Mouse (Mus musculus) forebrain, embryonic 13.5 days (tissue): Measurements from ENCODE around the gene Dapk2. TPM values are rescaled to one million over a fixed set of nuclear protein-coding genes. Genes with fewer than 3 reads are reported as not detected.
A peak's percentile ranks its signal among the peaks of the same experiment; 100 is the strongest.
"Not testable (repeated sequence)": the region's sequence is repeated elsewhere in the genome, so short reads cannot be mapped to it uniquely, and the experiment has no call there.

Experiments used
- ATAC-seq: fragments of 200-750 bp; cut with Nextera tagmentation; 2 replicates; pipeline ENCODE4 v1.8.0; 2017
- H3K27ac ChIP-seq: fragments of 300-500 bp; sonication (generic); 2 replicates; pipeline ENCODE4 v1.5.1; 2015; ENCODE audit warnings: inconsistent platforms, mild to moderate bottlenecking, moderate library complexity
- H3K27me3 ChIP-seq: fragments of 300-500 bp; sonication (generic); 2 replicates; pipeline ENCODE4 v1.6.1; 2015; ENCODE audit warnings: mild to moderate bottlenecking, inconsistent platforms
- H3K36me3 ChIP-seq: fragments of 300-500 bp; sonication (generic); 2 replicates; pipeline ENCODE4 v1.6.1; 2015; ENCODE audit warnings: mild to moderate bottlenecking, inconsistent platforms; ENCODE audit not compliant: poor library complexity, severe bottlenecking
- H3K4me1 ChIP-seq: fragments of 300-500 bp; sonication (generic); 2 replicates; pipeline ENCODE4 v1.6.1; 2015; ENCODE audit warnings: inconsistent platforms
- H3K4me2 ChIP-seq: fragments of 300-500 bp; sonication (generic); 2 replicates; pipeline ENCODE4 v1.6.1; 2015; ENCODE audit warnings: inconsistent platforms, mild to moderate bottlenecking, moderate library complexity
- H3K4me3 ChIP-seq: fragments of 300-500 bp; sonication (generic); 2 replicates; pipeline ENCODE4 v1.5.1; 2015; ENCODE audit warnings: mild to moderate bottlenecking, inconsistent platforms
- H3K9ac ChIP-seq: fragments of 300-500 bp; sonication (generic); 2 replicates; pipeline ENCODE4 v1.6.1; 2015; ENCODE audit warnings: mild to moderate bottlenecking, inconsistent platforms
- H3K9me3 ChIP-seq: fragments of 300-500 bp; sonication (generic); replicated peaks from 2 replicates; pipeline ENCODE4 v1.6.1; 2016; ENCODE audit warnings: inconsistent platforms
- WGBS: fragments of 180-500 bp; shearing (Covaris S2); methylation state at CpG from one replicate; pipeline ENCODE4 v1.1.7; 2015; 5-methylcytosine and 5-hydroxymethylcytosine counted together
- polyA plus RNA-seq: library from polyadenylated mRNA; unstranded; fragments of >200 nt; fragmentation: Nextera tagmentation; extraction: Ambion mirVana; gene quantifications from 2 replicates; pipeline ENCODE4 v1.2.1, GENCODE M21; 2015

Dapk2 gene
- polyA plus RNA-seq, 1 experiment from 2014 or later: 2.4 TPM

- Histone ChIP-seq H3K4me1 (peaks cover 31% of the 10 kb centered on the region), H3K36me3 (no peaks in the 10 kb centered on the region), H3K4me3 (no peak overlapping the region), H3K9me3 (no peaks in the 10 kb centered on the region), H3K27me3 (no peaks in the 10 kb centered on the region), H3K4me2 (no peak overlapping the region), H3K9ac (no peak overlapping the region), H3K27ac (no peak overlapping the region)
- ATAC-seq: no peak
- 85% methylated on average over 1 of the region's 1 CpGs for WGBS
Measured at GRCm38 (mm10) chr9:66273632-66274031, 115.6 kb downstream of the Dapk2 start.

- Histone ChIP-seq H3K9ac (no peak overlapping the region), H3K27me3 (no peaks in the 10 kb centered on the region), H3K4me3 (no peak overlapping the region), H3K27ac (peak overlapping the region; percentile 80), H3K9me3 (no peaks in the 10 kb centered on the region), H3K4me1 (peaks cover 33% of the 10 kb centered on the region), H3K36me3 (no peaks in the 10 kb centered on the region), H3K4me2 (peak overlapping the region; percentile 53)
- ATAC-seq: no peak
- 10% methylated on average over 3 of the region's 3 CpGs for WGBS
Measured at GRCm38 (mm10) chr9:66274657-66275056, 116.6 kb downstream of the Dapk2 start.

DNA sequence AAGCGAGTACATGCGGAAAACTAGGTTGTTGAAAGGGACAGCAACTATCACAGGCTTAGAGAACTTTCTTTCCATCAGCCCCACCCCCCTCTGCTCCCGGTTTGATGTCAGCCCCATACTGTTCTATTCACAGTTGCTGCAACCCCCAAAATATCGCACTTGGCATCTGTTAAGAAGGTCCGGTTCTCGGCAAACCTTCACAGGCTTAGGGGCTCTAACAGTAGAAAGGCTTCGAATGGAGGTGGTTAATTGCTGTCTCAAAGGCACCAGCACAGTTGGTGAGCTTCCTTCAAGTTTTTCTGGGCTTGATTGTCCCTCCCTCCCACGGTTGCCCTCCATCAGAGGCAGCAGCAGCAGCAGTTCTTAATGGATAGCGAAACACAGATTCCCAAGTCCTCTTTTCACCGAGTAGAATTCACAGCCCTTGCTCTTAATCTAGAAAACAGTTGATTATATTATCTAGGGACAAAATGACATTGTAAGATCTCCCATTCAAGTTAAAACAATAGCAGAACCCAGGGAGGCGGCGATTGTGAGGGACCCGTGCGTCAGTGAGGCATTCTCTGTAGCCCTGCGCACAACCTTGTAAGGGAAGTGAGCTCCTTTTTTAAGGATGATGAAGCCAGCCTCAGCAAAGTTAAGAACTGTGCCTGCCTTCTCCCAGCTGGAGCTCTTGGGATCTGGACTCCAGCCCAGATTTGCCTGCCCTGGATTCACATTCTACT, 117.4 kb downstream of the Dapk2 start:
- Histone ChIP-seq H3K4me2 (peak overlapping the region; percentile 53), H3K27me3 (no peaks in the 10 kb centered on the region), H3K36me3 (no peaks in the 10 kb centered on the region), H3K4me3 (peak overlapping the region; percentile 5), H3K4me1 (peaks cover 34% of the 10 kb centered on the region), H3K9me3 (no peaks in the 10 kb centered on the region), H3K9ac (0 out of 2 replicates have a peak overlapping the region, but pooled peaks have one; percentile 35), H3K27ac (peak overlapping the region; percentile 80)
- under 1% methylated on average over 15 of the region's 15 CpGs for WGBS
- ATAC-seq: peak; percentile 83

GRCm38 (mm10) chr9:66276062-66276461, 118.0 kb downstream of the Dapk2 start:
- H3K27me3 ChIP-seq: no peaks in the 10 kb centered on the region
- no peak overlapping the region for H3K9ac ChIP-seq
- peaks cover 34% of the 10 kb centered on the region for H3K4me1 ChIP-seq
- 0 out of 2 replicates have a peak, but pooled peaks have one; percentile 37 for ATAC-seq
- no peak overlapping the region for H3K4me3 ChIP-seq
- no peaks in the 10 kb centered on the region for H3K36me3 ChIP-seq
- 7% methylated on average over 4 of the region's 4 CpGs for WGBS
- H3K9me3 ChIP-seq: no peaks in the 10 kb centered on the region
- H3K27ac ChIP-seq: peak overlapping the region; percentile 80
- H3K4me2 ChIP-seq: peak overlapping the region; percentile 53

DNA sequence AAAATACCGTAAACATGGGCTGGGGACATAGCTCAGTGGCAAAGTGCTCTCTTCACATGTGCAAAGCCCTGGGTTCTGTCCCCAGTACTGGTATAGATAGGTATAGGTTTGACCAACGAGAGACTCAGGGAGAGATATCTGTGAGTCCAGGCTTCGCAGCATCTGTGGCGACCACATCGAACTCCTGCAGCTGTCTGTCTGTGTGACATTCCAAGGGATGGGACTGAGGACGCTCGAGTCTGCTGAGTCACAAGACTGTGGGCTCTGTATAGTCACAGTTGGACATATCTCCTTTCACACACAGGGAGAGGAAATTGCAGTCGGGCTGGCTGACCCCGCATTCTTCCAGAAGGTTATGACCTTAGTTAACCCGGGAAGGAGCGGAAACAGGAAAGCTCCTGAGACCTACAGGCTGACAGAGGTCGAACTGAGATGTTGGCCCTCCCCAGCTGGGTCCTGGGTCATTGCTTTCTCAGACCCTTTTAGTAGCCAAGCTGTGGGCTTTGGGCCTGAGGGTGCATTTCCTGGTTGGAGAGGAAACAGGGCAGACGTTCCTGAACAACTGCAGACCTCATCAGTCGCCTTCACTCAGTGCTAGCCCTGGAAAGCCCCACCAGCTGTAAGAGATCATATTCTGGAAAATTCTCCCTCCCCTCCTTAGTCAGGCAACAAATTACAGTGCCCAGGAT, 118.8 kb downstream of the Dapk2 start:
- Histone ChIP-seq H3K27me3 (no peaks in the 10 kb centered on the region), H3K9me3 (no peaks in the 10 kb centered on the region), H3K4me1 (peaks cover 34% of the 10 kb centered on the region), H3K4me2 (no peak overlapping the region), H3K27ac (peak overlapping the region; percentile 80), H3K4me3 (no peak overlapping the region), H3K9ac (no peak overlapping the region), H3K36me3 (no peaks in the 10 kb centered on the region)
- 32% methylated on average over 14 of the region's 14 CpGs for WGBS
- ATAC-seq: no peak

DNA sequence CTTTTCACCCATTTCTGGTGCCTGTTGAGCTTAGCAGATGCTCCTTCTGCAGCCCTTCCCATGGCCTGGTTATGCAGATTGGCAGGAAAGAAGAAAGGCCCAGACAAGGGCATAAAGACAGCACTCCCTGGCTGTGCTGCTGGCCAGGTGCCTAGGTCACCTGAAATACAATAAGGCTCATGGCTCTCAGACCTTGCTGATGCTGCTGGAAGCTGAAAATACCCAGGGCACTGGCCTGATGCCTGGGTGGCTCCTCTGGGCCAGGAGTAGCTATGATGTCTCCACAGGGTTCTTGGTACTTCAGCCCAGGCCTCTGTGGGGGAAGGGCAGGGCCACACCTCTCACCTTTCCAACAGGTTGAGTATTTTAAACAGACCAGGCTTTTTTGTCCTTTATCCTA, 121.6 kb downstream of the Dapk2 start:
- Histone ChIP-seq H3K9ac (no peak overlapping the region), H3K4me3 (no peak overlapping the region), H3K4me2 (no peak overlapping the region), H3K27me3 (no peaks in the 10 kb centered on the region), H3K4me1 (peaks cover 28% of the 10 kb centered on the region), H3K9me3 (no peaks in the 10 kb centered on the region), H3K27ac (no peak overlapping the region), H3K36me3 (no peaks in the 10 kb centered on the region)
- ATAC-seq: no peak

- Histone ChIP-seq H3K27me3 (no peaks in the 10 kb centered on the region), H3K36me3 (no peaks in the 10 kb centered on the region), H3K27ac (no peak overlapping the region), H3K4me3 (no peak overlapping the region), H3K4me1 (peaks cover 19% of the 10 kb centered on the region), H3K9me3 (no peaks in the 10 kb centered on the region), H3K4me2 (no peak overlapping the region), H3K9ac (no peak overlapping the region)
- no peak for ATAC-seq
- WGBS: 66% methylated on average over 1 of the region's 1 CpGs
Measured at GRCm38 (mm10) chr9:66280496-66280895, 122.5 kb downstream of the Dapk2 start.

- ATAC-seq: no peak
- H3K27ac ChIP-seq: no peak overlapping the region
- no peak overlapping the region for H3K4me3 ChIP-seq
- WGBS: 63% methylated on average over 9 of the region's 9 CpGs
- H3K4me1 ChIP-seq: peaks cover 14% of the 10 kb centered on the region
- H3K27me3 ChIP-seq: no peaks in the 10 kb centered on the region
- H3K4me2 ChIP-seq: no peak overlapping the region
- H3K9me3 ChIP-seq: no peaks in the 10 kb centered on the region
- no peaks in the 10 kb centered on the region for H3K36me3 ChIP-seq
- no peak overlapping the region for H3K9ac ChIP-seq
Measured at GRCm38 (mm10) chr9:66281501-66281951, 123.5 kb downstream of the Dapk2 start.

- WGBS: 94% methylated on average over 1 of the region's 1 CpGs
- Histone ChIP-seq H3K27me3 (no peaks in the 10 kb centered on the region), H3K4me2 (no peak overlapping the region), H3K36me3 (no peaks in the 10 kb centered on the region), H3K9me3 (no peaks in the 10 kb centered on the region), H3K4me1 (peaks cover 8% of the 10 kb centered on the region; the same call in 1 of the 2 replicates), H3K27ac (no peak overlapping the region), H3K4me3 (no peak overlapping the region), H3K9ac (no peak overlapping the region)
- no peak for ATAC-seq
Measured at GRCm38 (mm10) chr9:66282582-66282981, 124.6 kb downstream of the Dapk2 start.

- no peaks in the 10 kb centered on the region for H3K27me3 ChIP-seq
- H3K4me2 ChIP-seq: no peak overlapping the region
- no peaks in the 10 kb centered on the region for H3K36me3 ChIP-seq
- no peaks in the 10 kb centered on the region for H3K9me3 ChIP-seq
- H3K4me1 ChIP-seq: peaks cover 8% of the 10 kb centered on the region; the same call in 1 of the 2 replicates
- 22% methylated on average over 2 of the region's 2 CpGs for WGBS
- no peak overlapping the region for H3K27ac ChIP-seq
- no peak for ATAC-seq
- no peak overlapping the region for H3K9ac ChIP-seq
- no peak overlapping the region for H3K4me3 ChIP-seq
Measured at GRCm38 (mm10) chr9:66283565-66284203, 125.7 kb downstream of the Dapk2 start.

DNA sequence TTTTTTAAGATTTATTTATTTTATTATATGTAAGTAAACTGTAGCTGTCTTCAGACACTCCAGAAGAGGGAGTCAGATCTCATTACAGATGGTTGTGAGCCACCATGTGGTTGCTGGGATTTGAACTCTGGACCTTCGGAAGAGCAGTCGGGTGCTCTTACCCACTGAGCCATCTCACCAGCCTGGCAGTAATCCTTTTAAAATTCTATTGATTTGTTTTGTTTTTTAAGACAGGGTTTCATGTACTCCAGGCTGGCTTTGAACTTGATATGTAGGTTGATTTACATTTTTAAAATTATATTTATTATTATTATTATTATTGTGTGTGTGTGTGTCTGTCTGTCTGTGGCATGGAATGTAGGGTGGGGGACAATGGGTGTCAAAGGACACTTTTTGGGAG, 127.2 kb downstream of the Dapk2 start:
- H3K4me3 ChIP-seq, H3K27ac ChIP-seq, H3K4me1 ChIP-seq, H3K9me3 ChIP-seq, ATAC-seq, H3K9ac ChIP-seq, H3K4me2 ChIP-seq, H3K27me3 ChIP-seq, H3K36me3 ChIP-seq: not testable (repeated sequence)
- WGBS: 94% methylated on average over 2 of the region's 2 CpGs

DNA sequence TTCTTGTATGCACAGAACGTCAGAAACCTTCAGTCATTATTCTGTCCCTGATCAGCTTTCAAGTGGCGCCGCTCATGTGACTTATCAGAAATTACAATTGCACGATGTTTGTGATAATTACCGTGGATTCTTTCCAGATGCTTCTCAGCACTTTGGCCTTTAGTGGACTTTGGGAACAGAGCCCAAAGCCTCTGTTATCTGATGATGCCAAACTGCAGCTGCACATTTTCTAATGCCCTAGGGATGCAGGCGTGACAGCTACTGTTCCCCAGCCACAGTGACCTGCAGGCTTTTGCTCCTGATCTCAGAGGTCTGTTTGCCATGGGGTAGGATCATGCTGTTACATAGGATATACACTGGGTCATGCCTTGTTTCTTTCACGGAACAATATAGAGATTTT, 127.9 kb downstream of the Dapk2 start:
- Histone ChIP-seq H3K4me1 (peaks cover 5% of the 10 kb centered on the region; the same call in 1 of the 2 replicates), H3K27me3 (no peaks in the 10 kb centered on the region), H3K9ac (no peak overlapping the region; the same call in 1 of the 2 replicates), H3K9me3 (no peaks in the 10 kb centered on the region), H3K36me3 (no peaks in the 10 kb centered on the region), H3K27ac (no peak overlapping the region), H3K4me3 (no peak overlapping the region), H3K4me2 (no peak overlapping the region)
- no peak for ATAC-seq
- WGBS: 64% methylated on average over 7 of the region's 7 CpGs
